Mouse (Mus musculus) hindbrain, embryonic 11.5 days (tissue): ENCODE results near the gene Gkn2. TPM values are rescaled to one million over a fixed set of nuclear protein-coding genes. Genes with fewer than 3 reads are reported as not detected.
A peak's percentile ranks its signal among the peaks of the same experiment; 100 is the strongest.

Experiments
- ATAC-seq: fragments of 200-750 bp; cut with Nextera tagmentation; 2 replicates; pipeline ENCODE4 v1.8.0; 2017; ENCODE audit warnings: mild to moderate bottlenecking, moderate TSS enrichment, moderate library complexity; ENCODE audit not compliant: low FRiP score
- DNase-seq: peaks from one replicate; pipeline ENCODE4 v3.0.0-alpha.2; 2015; ENCODE audit warnings: low spot score
- H3K27ac ChIP-seq: fragments of 300-500 bp; sonication (generic); 2 replicates; pipeline ENCODE4 v1.5.1; 2014; ENCODE audit warnings: mild to moderate bottlenecking, low read depth, low read length
- H3K27me3 ChIP-seq: fragments of 300-500 bp; sonication (generic); 2 replicates; pipeline ENCODE4 v1.6.1; 2014; ENCODE audit warnings: mild to moderate bottlenecking, low read length, moderate library complexity, mixed read lengths; ENCODE audit not compliant: control insufficient read depth, insufficient read depth
- H3K36me3 ChIP-seq: fragments of 300-500 bp; sonication (generic); 2 replicates; pipeline ENCODE4 v1.6.1; 2014; ENCODE audit warnings: mild to moderate bottlenecking, low read length, moderate library complexity, mixed read lengths; ENCODE audit not compliant: control insufficient read depth, insufficient read depth
- H3K4me1 ChIP-seq: fragments of 300-500 bp; sonication (generic); replicated peaks from 2 replicates; pipeline ENCODE4 v1.6.1; 2014; ENCODE audit warnings: low read length, mixed read lengths; ENCODE audit not compliant: control insufficient read depth, insufficient read depth
- H3K4me2 ChIP-seq: fragments of 300-500 bp; sonication (generic); replicated peaks from 2 replicates; pipeline ENCODE4 v1.6.1; 2014; ENCODE audit warnings: mild to moderate bottlenecking, low read depth, low read length
- H3K4me3 ChIP-seq: fragments of 300-500 bp; sonication (generic); 2 replicates; pipeline ENCODE4 v1.5.1; 2014; ENCODE audit warnings: low read depth, low read length
- H3K9ac ChIP-seq: fragments of 300-500 bp; sonication (generic); 2 replicates; pipeline ENCODE4 v1.6.1; 2014; ENCODE audit warnings: low read depth, low read length
- H3K9me3 ChIP-seq: fragments of 300-500 bp; sonication (generic); 2 replicates; pipeline ENCODE4 v1.6.1; 2016; ENCODE audit warnings: low read length; ENCODE audit not compliant: control insufficient read depth
- WGBS: fragments of 180-500 bp; shearing (Covaris S2); extraction: QIAGEN DNeasy Blood & Tissue Kit; methylation state at CpG from one replicate; pipeline ENCODE4 v1.1.7; 2014; 5-methylcytosine and 5-hydroxymethylcytosine counted together
- polyA plus RNA-seq: library from polyadenylated mRNA; unstranded; fragments of >200 nt; fragmentation: Nextera tagmentation; extraction: Ambion mirVana; gene quantifications from 2 replicates; pipeline ENCODE4 v1.2.1, GENCODE M21; 2014

Gene Gkn2
- polyA plus RNA-seq: not detected in 2 replicates

GRCm38 (mm10) chr6:87373057-87373456, at the start of gene Gkn2:
Gene Gkn2, plus strand, starts transcription at chr6:87373357.
- DNase-seq: no peak
- Histone ChIP-seq H3K27me3 (no peaks in the 10 kb centered on the region), H3K9me3 (no peaks in the 10 kb centered on the region), H3K27ac (no peak within 1 kb of the TSS), H3K9ac (no peak within 1 kb of the TSS), H3K36me3 (no peaks in the 10 kb centered on the region), H3K4me3 (no peak within 1 kb of the TSS), H3K4me2 (no peak within 1 kb of the TSS), H3K4me1 (no peaks in the 10 kb centered on the region)
- no peak for ATAC-seq
- WGBS: 95% methylated on average over 9 of the region's 9 CpGs

GRCm38 (mm10) chr6:87323381-87323780, 49.8 kb upstream of the Gkn2 start:
- WGBS: 86% methylated on average over 2 of the region's 2 CpGs
- ATAC-seq: no peak

DNA sequence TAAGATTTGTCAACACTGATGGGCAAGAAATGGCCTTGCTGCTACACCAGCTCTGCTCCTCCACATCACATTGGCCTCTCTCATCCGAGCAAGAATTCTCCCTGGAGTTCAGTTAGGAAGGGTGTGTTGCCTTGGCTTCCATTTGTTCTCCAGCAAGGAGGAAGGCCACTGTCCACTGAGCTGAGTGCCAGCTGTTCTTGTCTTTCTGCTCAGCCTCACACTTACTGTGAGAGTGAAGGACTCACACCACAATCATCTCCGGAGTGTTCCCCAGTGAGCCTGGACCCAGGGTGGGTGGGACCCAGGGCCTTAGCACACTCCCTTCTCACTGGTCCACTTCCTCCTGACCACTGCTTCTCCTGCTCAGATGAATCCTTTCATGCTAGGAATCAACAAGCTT, 46.2 kb upstream of the Gkn2 start:
- no peaks in the 10 kb centered on the region for H3K27me3 ChIP-seq
- ATAC-seq (no peak), DNase-seq (no peak)
- H3K4me3 ChIP-seq: no peak overlapping the region
- no peaks in the 10 kb centered on the region for H3K36me3 ChIP-seq
- H3K4me2 ChIP-seq: no peak overlapping the region
- 85% methylated on average over 2 of the region's 2 CpGs for WGBS
- no peak overlapping the region for H3K9ac ChIP-seq
- H3K9me3 ChIP-seq: no peaks in the 10 kb centered on the region
- H3K27ac ChIP-seq: no peak overlapping the region
- no peaks in the 10 kb centered on the region; the same call in 1 of the 2 replicates for H3K4me1 ChIP-seq

More at GRCm38 (mm10) chr6:87323381-87323780, 49.8 kb upstream of the Gkn2 start:
- DNase-seq: peak; percentile 35
- Histone ChIP-seq H3K27ac (no peak overlapping the region), H3K4me2 (no peak overlapping the region), H3K27me3 (no peaks in the 10 kb centered on the region), H3K36me3 (no peaks in the 10 kb centered on the region), H3K9ac (no peak overlapping the region), H3K4me3 (no peak overlapping the region), H3K9me3 (no peaks in the 10 kb centered on the region), H3K4me1 (no peaks in the 10 kb centered on the region)

GRCm38 (mm10) chr6:87328265-87329173, 44.6 kb upstream of the Gkn2 start:
- Histone ChIP-seq H3K4me2 (no peak overlapping the region), H3K9ac (no peak overlapping the region), H3K9me3 (no peaks in the 10 kb centered on the region), H3K4me1 (no peaks in the 10 kb centered on the region; the same call in 1 of the 2 replicates), H3K27ac (no peak overlapping the region), H3K36me3 (no peaks in the 10 kb centered on the region), H3K4me3 (no peak overlapping the region), H3K27me3 (no peaks in the 10 kb centered on the region)
- ATAC-seq: no peak
- 87% methylated on average over 22 of the region's 22 CpGs for WGBS
- DNase-seq: no peak

- H3K9me3 ChIP-seq: no peaks in the 10 kb centered on the region
- WGBS: 93% methylated on average over 2 of the region's 2 CpGs
- no peak for ATAC-seq
- no peak overlapping the region for H3K4me2 ChIP-seq
- H3K27ac ChIP-seq: no peak overlapping the region
- no peak overlapping the region for H3K4me3 ChIP-seq
- no peak for DNase-seq
- H3K36me3 ChIP-seq: no peaks in the 10 kb centered on the region
- no peak overlapping the region for H3K9ac ChIP-seq
- no peaks in the 10 kb centered on the region for H3K27me3 ChIP-seq
- no peaks in the 10 kb centered on the region; the same call in 1 of the 2 replicates for H3K4me1 ChIP-seq
These were observed 40.8 kb upstream of the Gkn2 start for GRCm38 (mm10) chr6:87332380-87332779.

- Histone ChIP-seq H3K36me3 (no peaks in the 10 kb centered on the region), H3K27me3 (no peaks in the 10 kb centered on the region), H3K9me3 (no peaks in the 10 kb centered on the region), H3K4me3 (peak overlapping the region; percentile 81), H3K4me1 (no peaks in the 10 kb centered on the region; the same call in 1 of the 2 replicates), H3K27ac (no peak overlapping the region), H3K9ac (peak overlapping the region; percentile 83), H3K4me2 (peak overlapping the region; percentile 83)
- DNase-seq (peak; percentile 49), ATAC-seq (no peak)
- 15% methylated on average over 11 of the region's 11 CpGs for WGBS
These were observed 38.6 kb upstream of the Gkn2 start for GRCm38 (mm10) chr6:87334361-87335090.

- H3K27ac ChIP-seq: no peak within 1 kb of the TSS
- WGBS: under 1% methylated on average over 54 of the region's 54 CpGs
- H3K36me3 ChIP-seq: no peaks in the 10 kb centered on the region
- peak within 1 kb of the TSS; percentile 83 for H3K4me2 ChIP-seq
- peak within 1 kb of the TSS; percentile 81 for H3K4me3 ChIP-seq
- no peaks in the 10 kb centered on the region; the same call in 1 of the 2 replicates for H3K4me1 ChIP-seq
- DNase-seq (peak; percentile 77), ATAC-seq (peak; percentile 82)
- peak within 1 kb of the TSS; percentile 83 for H3K9ac ChIP-seq
- H3K27me3 ChIP-seq: no peaks in the 10 kb centered on the region
- no peaks in the 10 kb centered on the region for H3K9me3 ChIP-seq
These were observed 37.8 kb upstream of the Gkn2 start, which contains the start of gene Antxr1 for GRCm38 (mm10) chr6:87335091-87335934. Gene Antxr1, minus strand, starts transcription at chr6:87335821.

GRCm38 (mm10) chr6:87335935-87336295, 37.2 kb upstream of the Gkn2 start:
- Histone ChIP-seq H3K4me3 (no peak overlapping the region), H3K27me3 (no peaks in the 10 kb centered on the region), H3K36me3 (no peaks in the 10 kb centered on the region), H3K9me3 (no peaks in the 10 kb centered on the region), H3K27ac (no peak overlapping the region), H3K4me1 (no peaks in the 10 kb centered on the region; the same call in 1 of the 2 replicates), H3K4me2 (no peak overlapping the region), H3K9ac (no peak overlapping the region)
- ATAC-seq: no peak
- 38% methylated on average over 6 of the region's 6 CpGs for WGBS
- DNase-seq: no peak
